Mouse (Mus musculus) stomach, embryonic 14.5 days (tissue): Measurements from ENCODE around the gene Gjb5. TPM values are rescaled to one million over a fixed set of nuclear protein-coding genes. Genes with fewer than 3 reads are reported as not detected.

ENCODE experiments used
- ATAC-seq: fragments of 200-750 bp; cut with Nextera tagmentation; 2 replicates; pipeline ENCODE4 v1.8.0; 2017; ENCODE audit warnings: low read depth, moderate TSS enrichment; ENCODE audit not compliant: insufficient number of reproducible peaks, insufficient read depth, low FRiP score
- H3K27ac ChIP-seq: fragments of 300-500 bp; sonication (generic); 2 replicates; pipeline ENCODE4 v1.5.1; 2014; ENCODE audit warnings: mild to moderate bottlenecking, low read length, moderate library complexity, mixed read lengths
- H3K27me3 ChIP-seq: fragments of 300-500 bp; sonication (generic); 2 replicates; pipeline ENCODE4 v1.6.1; 2014; ENCODE audit warnings: low read length, control low read depth, mixed read lengths; ENCODE audit not compliant: control insufficient read depth, insufficient read depth
- H3K36me3 ChIP-seq: fragments of 300-500 bp; sonication (generic); 2 replicates; pipeline ENCODE4 v1.6.1; 2014; ENCODE audit warnings: mild to moderate bottlenecking, control low read depth, low read length, moderate library complexity, mixed read lengths; ENCODE audit not compliant: control insufficient read depth, insufficient read depth
- H3K4me1 ChIP-seq: fragments of 300-500 bp; sonication (generic); 2 replicates; pipeline ENCODE4 v1.6.1; 2014; ENCODE audit warnings: low read length, control low read depth, mixed read lengths; ENCODE audit not compliant: control insufficient read depth, insufficient read depth
- H3K4me2 ChIP-seq: fragments of 300-500 bp; sonication (generic); replicated peaks from 2 replicates; pipeline ENCODE4 v1.6.1; 2014; ENCODE audit warnings: low read depth, low read length, control low read depth
- H3K4me3 ChIP-seq: fragments of 300-500 bp; sonication (generic); 2 replicates; pipeline ENCODE4 v1.5.1; 2014; ENCODE audit warnings: low read depth, low read length, control low read depth
- H3K9ac ChIP-seq: fragments of 300-500 bp; sonication (generic); replicated peaks from 2 replicates; pipeline ENCODE4 v1.6.1; 2014; ENCODE audit warnings: low read depth, mild to moderate bottlenecking, control low read depth, low read length, moderate library complexity, mixed read lengths
- H3K9me3 ChIP-seq: fragments of 300-500 bp; sonication (generic); 2 replicates; pipeline ENCODE4 v1.6.1; 2016; ENCODE audit warnings: low read depth, low read length, control low read depth; ENCODE audit not compliant: control insufficient read depth
- WGBS: fragments of 180-500 bp; shearing (Covaris S2); extraction: QIAGEN DNeasy Blood & Tissue Kit; methylation state at CpG from one replicate; pipeline ENCODE4 v1.1.7; 2014; 5-methylcytosine and 5-hydroxymethylcytosine counted together
- polyA plus RNA-seq: library from polyadenylated mRNA; unstranded; fragments of >200 nt; fragmentation: Nextera tagmentation; extraction: Ambion mirVana; gene quantifications from 2 replicates; pipeline ENCODE4 v1.2.1, GENCODE M21; 2014

Gjb5 gene
- polyA plus RNA-seq, 1 experiment from 2014 or later = 0.38 TPM

GRCm38 (mm10) chr4:127334870-127335504, 23.0 kb downstream of the Gjb5 start:
- no peak overlapping the region for H3K9ac ChIP-seq
- H3K4me2 ChIP-seq = no peak overlapping the region
- no peaks in the 10 kb centered on the region for H3K9me3 ChIP-seq
- ATAC-seq = no peak
- no peak overlapping the region for H3K27ac ChIP-seq
- H3K4me1 ChIP-seq = peaks cover 8% of the 10 kb centered on the region; the same call in 1 of the 2 replicates
- H3K36me3 ChIP-seq = no peaks in the 10 kb centered on the region
- 20% methylated on average over 5 of the region's 5 CpGs for WGBS
- no peak overlapping the region for H3K4me3 ChIP-seq
- H3K27me3 ChIP-seq = peaks cover 17% of the 10 kb centered on the region

GRCm38 (mm10) chr4:127331171-127331570, 26.8 kb downstream of the Gjb5 start:
- H3K4me2 ChIP-seq = no peak overlapping the region
- no peak overlapping the region for H3K9ac ChIP-seq
- WGBS = 28% methylated on average over 13 of the region's 13 CpGs
- no peaks in the 10 kb centered on the region for H3K9me3 ChIP-seq
- peaks cover 8% of the 10 kb centered on the region; the same call in 1 of the 2 replicates for H3K4me1 ChIP-seq
- H3K36me3 ChIP-seq = no peaks in the 10 kb centered on the region
- H3K4me3 ChIP-seq = no peak overlapping the region
- H3K27me3 ChIP-seq = peaks cover 32% of the 10 kb centered on the region
- no peak for ATAC-seq
- H3K27ac ChIP-seq = no peak overlapping the region

- Histone ChIP-seq H3K27me3 (peaks cover 34% of the 10 kb centered on the region), H3K27ac (no peak within 1 kb of the TSS)
Observed at GRCm38 (mm10) chr4:127330181-127331100, 27.5 kb downstream of the Gjb5 start, which contains the start of gene Gjb3. TSS of gene Gjb3 (minus strand) at chr4:127330844.

GRCm38 (mm10) chr4:127329751-127330150, 28.2 kb downstream of the Gjb5 start:
- Histone ChIP-seq H3K27ac (no peak overlapping the region), H3K4me3 (peak overlapping the region; percentile 24), H3K9ac (no peak overlapping the region), H3K27me3 (peaks cover 34% of the 10 kb centered on the region), H3K4me2 (peak overlapping the region; percentile 40), H3K36me3 (no peaks in the 10 kb centered on the region), H3K4me1 (peaks cover 8% of the 10 kb centered on the region; the same call in 1 of the 2 replicates), H3K9me3 (no peaks in the 10 kb centered on the region)
- 1% methylated on average over 13 of the region's 13 CpGs for WGBS
- no peak for ATAC-seq

More at GRCm38 (mm10) chr4:127330181-127331100, 27.5 kb downstream of the Gjb5 start, which contains the start of gene Gjb3:
- peak within 1 kb of the TSS; percentile 40 for H3K4me2 ChIP-seq
- H3K9me3 ChIP-seq = no peaks in the 10 kb centered on the region
- H3K36me3 ChIP-seq = no peaks in the 10 kb centered on the region
- H3K4me1 ChIP-seq = peaks cover 8% of the 10 kb centered on the region; the same call in 1 of the 2 replicates
- 1% methylated on average over 49 of the region's 49 CpGs for WGBS
- H3K4me3 ChIP-seq = peak within 1 kb of the TSS; percentile 24
- ATAC-seq = no peak
- H3K9ac ChIP-seq = no peak within 1 kb of the TSS

DNA sequence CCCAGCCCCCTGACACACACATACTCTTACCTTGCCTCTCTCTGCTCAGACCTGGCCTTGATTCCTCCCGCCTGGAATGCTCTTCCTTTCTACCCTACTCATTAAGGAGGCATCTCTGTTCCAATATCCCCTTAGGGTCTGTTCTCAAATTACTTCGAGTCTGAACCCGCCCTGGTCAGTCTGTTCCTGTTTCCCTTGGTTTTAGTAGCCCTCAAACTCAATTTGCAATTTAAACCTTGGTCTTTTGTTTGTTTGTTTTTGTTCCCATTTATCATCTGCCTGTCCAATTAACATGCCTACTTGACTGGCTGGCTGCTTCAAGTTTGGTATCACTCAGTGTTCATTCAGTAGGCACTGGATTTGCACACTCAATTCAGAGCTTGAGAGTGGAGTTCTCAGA, 28.9 kb downstream of the Gjb5 start:
- H3K27me3 ChIP-seq = peaks cover 34% of the 10 kb centered on the region
- no peak overlapping the region for H3K4me2 ChIP-seq
- H3K4me3 ChIP-seq = no peak overlapping the region
- no peak overlapping the region for H3K27ac ChIP-seq
- no peaks in the 10 kb centered on the region for H3K36me3 ChIP-seq
- no peaks in the 10 kb centered on the region for H3K9me3 ChIP-seq
- WGBS = 6% methylated on average over 3 of the region's 3 CpGs
- H3K9ac ChIP-seq = no peak overlapping the region
- H3K4me1 ChIP-seq = peaks cover 8% of the 10 kb centered on the region; the same call in 1 of the 2 replicates
- ATAC-seq = no peak

DNA sequence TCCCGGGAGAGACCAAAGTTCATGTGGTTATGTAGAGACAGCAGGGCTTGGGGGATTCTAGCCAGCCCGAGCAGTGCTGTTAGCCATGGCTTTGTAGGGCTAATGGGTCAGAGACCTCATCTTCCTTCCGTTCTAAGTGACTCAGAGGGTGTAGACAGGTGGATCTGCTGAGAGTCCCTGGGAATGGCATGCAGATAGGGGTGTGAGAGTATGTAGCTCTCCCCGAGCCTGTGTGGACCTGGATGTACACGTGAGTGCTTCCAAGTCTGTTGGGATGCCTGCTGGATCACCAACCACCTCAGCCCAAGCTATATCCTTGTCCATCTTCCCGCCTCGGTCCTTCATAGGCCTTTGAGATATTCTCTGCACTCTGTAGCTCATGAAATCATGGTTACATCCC, 29.6 kb downstream of the Gjb5 start:
- Histone ChIP-seq H3K9me3 (no peaks in the 10 kb centered on the region), H3K36me3 (no peaks in the 10 kb centered on the region), H3K4me2 (no peak overlapping the region), H3K4me3 (no peak overlapping the region), H3K9ac (no peak overlapping the region), H3K27ac (no peak overlapping the region), H3K4me1 (peaks cover 8% of the 10 kb centered on the region; the same call in 1 of the 2 replicates), H3K27me3 (peaks cover 34% of the 10 kb centered on the region)
- 64% methylated on average over 7 of the region's 7 CpGs for WGBS
- no peak for ATAC-seq

DNA sequence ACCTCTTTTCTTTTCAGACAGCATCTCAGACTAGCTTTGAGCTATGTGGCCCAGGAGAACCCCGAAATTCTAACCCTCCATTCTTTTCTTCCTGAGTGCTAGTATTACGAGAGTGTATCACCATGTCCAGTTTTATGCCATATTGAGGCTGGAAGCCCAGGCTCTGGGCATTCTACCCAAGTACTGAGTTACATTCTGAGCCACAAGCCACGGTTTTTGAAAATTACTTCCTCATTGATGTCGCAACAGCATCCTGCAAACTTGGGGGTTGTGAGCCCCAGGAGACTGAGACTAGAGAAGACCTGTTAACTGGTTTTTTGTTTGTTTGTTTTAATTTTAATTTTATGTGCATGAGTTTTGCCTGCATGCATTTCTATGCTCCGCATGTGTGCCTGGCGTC, 30.2 kb downstream of the Gjb5 start:
- no peak overlapping the region for H3K4me2 ChIP-seq
- H3K27me3 ChIP-seq = peaks cover 31% of the 10 kb centered on the region
- WGBS = 77% methylated on average over 6 of the region's 6 CpGs
- H3K36me3 ChIP-seq = no peaks in the 10 kb centered on the region
- H3K4me1 ChIP-seq = peaks cover 8% of the 10 kb centered on the region; the same call in 1 of the 2 replicates
- H3K9ac ChIP-seq = no peak overlapping the region
- no peak for ATAC-seq
- no peak overlapping the region for H3K27ac ChIP-seq
- no peaks in the 10 kb centered on the region for H3K9me3 ChIP-seq
- no peak overlapping the region for H3K4me3 ChIP-seq

GRCm38 (mm10) chr4:127327258-127327657, 30.7 kb downstream of the Gjb5 start:
- Histone ChIP-seq H3K4me1 (peaks cover 8% of the 10 kb centered on the region; the same call in 1 of the 2 replicates), H3K27me3 (peaks cover 30% of the 10 kb centered on the region), H3K4me2 (no peak overlapping the region), H3K9ac (no peak overlapping the region), H3K27ac (no peak overlapping the region), H3K9me3 (no peaks in the 10 kb centered on the region), H3K36me3 (no peaks in the 10 kb centered on the region), H3K4me3 (no peak overlapping the region)
- no peak for ATAC-seq
- WGBS = 50% methylated on average over 7 of the region's 7 CpGs
